Mouse (Mus musculus) adrenal gland, postnatal 36 days (tissue): ENCODE measurements at regions not wholly inside any gene's neighbourhood (a gene's known extent, or its start where the extent isn't known, plus 50 kb on each side); places are given as distances from the start of the nearest gene placed in this dataset.
A peak's percentile ranks its signal among the peaks of the same experiment; 100 is the strongest.

ENCODE experiments used
- DNase-seq, 2 experiments: peaks; one replicate each; pipeline ENCODE4 v3.0.0; 2021; ENCODE audit warnings: mixed read lengths in 1 of 2

- DNase-seq: peak; percentile 71 to 80
These were observed 234.1 kb downstream of the Foxo1 start for GRCm38 (mm10) chr3:52502223-52502622.

DNA sequence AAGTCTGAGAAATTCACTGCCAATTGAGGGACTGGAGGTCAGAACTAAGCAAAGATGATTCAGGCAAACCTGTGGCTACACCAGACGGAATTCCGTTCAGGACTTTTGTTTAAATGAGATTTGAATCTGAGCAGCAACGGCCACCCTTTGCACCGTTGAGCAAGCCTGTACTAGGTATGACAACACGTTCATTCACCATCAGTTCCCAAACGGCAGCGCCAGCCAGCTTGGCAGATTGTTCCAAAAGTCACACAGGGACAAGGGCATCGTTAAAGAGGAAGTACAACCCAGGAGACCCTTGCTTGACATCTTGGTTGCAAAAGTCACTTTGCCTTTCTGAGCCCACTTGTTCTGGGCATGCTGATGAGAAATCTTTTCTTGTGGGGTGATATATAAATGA, 233.5 kb downstream of the Foxo1 start:
- DNase-seq: peak; percentile 7 to 52

GRCm38 (mm10) chr3:52500026-52500425, 231.9 kb downstream of the Foxo1 start:
- no peak for DNase-seq

GRCm38 (mm10) chr3:52499581-52499980, 231.4 kb downstream of the Foxo1 start:
- DNase-seq: no peak

DNA sequence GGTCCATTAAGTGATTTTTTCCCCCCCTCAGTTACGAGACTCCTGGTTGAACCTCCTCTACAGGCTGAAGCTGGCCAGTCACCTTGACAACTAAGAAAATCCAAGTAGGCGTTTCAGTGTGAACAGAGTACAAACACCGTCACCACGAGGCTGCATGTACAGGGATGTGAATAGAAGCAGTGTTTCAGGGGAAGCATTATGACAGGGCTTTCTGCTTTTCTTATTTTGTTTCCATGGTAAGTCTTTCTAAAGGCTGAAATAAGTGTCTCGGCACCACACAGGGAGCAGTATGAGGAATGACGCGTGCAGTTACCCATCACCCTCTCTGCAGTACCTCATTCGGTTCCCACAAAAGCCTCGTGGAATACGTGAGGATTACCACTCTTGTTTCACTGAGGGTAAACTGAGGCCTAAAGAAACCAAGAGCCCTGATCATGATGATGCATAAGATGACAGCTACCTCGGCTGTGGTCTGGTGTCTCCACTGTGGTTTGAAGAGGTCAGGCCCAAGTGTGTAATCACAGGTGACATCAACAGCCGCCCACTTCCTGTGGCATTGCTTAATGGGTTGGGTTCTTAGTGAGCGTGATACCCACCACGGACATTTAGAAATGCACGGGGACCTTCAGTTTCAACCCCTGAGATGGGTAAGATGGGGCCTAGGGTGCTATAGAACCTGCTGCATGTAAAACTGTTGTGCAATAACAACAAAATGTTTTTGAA, 230.5 kb downstream of the Foxo1 start:
- DNase-seq: no peak

- DNase-seq: no peak
These were observed 228.8 kb downstream of the Foxo1 start for GRCm38 (mm10) chr3:52496965-52497364.

DNA sequence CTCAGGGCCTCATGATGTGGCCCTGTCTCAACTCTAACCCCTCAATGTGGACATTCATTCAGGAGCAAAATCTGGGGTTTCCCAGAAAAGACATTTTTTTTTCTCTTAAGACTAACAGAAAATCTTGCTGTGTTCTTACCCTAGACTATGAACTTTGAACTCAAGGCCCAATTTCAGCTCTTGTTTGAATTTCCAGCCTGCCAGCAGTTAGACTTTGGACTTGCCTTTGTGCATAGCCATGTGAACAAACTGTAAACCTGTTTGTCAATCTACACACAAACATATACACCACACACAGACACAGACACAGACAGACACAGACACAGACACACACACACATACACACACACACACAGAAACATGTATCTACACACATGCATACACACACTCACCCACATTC, 227.3 kb downstream of the Foxo1 start:
- DNase-seq: no peak

DNA sequence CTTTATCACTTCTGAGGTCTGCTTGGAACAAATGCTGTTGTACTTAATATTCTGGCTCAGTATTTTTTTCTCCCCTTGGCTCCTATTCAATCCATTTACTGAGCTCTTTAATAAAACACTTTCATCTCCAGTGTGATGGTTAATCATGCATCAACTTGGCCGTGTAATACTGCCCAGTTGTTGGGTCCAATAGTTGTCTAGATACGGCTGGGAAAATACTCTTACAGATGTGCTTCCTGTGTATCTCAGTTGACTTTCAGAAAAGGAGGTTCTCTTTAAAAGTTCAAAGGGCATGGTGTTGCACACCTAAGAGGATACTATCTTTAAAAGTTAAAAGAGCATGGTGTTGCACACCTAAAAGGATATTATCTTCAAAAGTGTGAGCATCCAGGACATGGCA, 226.8 kb downstream of the Foxo1 start:
- no peak for DNase-seq

DNA sequence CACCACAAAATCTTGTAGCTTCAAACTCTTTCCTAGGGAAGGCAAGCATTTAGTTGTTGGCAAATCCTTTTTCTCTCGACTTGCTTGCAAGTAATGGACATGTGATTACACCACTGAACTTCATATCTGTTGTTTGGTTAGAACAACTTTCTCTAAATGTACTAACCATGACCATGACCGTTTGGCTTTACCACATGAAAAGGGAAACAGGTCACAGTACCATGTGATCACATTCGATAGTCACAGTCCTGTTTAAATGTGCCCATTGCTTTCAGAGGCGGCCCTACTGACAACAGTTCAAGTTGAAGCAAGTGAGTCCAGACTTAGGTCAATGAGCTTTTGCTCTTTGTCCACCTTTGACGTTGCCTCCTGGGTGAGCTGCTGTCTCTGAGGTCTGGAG, 211.1 kb downstream of the Foxo1 start:
- no peak for DNase-seq

DNA sequence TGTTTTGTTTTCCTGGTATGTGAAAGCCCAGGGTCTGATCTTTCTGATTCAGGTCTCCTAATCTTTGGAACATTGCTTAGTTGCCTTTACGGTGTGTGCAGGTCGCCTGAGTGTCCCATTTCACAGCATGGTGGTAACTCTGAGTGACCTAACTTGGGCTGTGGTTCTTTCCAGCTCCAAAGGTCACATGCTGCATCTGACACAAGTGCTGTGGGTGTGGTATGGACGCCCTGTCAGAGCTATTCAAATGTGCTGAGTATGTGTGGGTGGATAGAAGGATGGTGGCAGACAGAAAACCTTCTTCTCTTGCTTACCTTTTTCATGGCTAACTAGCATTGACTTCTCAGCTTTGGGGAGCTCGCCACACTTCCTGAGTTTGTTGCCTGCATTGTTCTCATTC, 201.8 kb downstream of the Foxo1 start:
- no peak for DNase-seq

DNA sequence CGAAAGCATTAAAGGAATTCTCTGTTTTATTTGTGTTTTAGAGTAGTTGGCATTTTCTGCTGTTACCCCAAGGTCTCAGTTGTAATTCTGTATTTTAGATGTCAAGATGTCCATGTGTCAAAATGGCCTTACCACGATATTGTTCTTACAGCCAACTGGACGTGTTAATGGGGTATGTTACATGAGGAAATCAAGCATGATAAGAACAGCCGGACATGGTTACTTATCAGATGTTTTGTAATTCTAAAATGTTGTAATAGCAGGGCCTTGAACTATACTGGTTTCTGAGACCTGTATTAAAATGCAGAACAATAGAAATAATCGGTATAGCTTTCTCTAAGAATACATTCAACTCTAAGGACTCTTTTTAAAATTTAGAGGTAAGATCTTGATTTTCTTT, 201.3 kb downstream of the Foxo1 start:
- no peak for DNase-seq

GRCm38 (mm10) chr3:52468326-52468725, 200.2 kb downstream of the Foxo1 start:
- no peak for DNase-seq

- DNase-seq: no peak
These were observed 199.7 kb downstream of the Foxo1 start for GRCm38 (mm10) chr3:52467876-52468275.

- DNase-seq: no peak
These were observed 198.9 kb downstream of the Foxo1 start for GRCm38 (mm10) chr3:52466984-52467565.

DNA sequence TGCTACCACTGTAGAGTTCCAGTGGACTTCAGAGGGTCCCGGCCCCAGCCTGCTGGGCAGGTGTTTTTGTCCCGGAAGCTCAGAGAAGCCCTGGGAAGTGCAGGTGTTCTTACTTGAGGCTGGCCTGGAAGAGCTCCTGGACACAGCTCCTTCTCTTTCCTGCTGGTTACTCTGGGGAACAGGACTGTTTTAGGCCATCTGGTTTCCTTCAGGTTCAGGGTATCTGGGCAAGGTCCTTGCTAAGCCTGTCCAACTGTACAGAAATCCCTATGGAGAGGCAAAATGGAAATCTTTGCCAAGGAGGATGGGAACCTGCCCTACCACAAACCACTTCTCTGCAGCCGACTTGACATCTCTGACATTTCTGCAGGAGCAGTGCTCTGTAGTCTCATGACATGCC, 198.4 kb downstream of the Foxo1 start:
- DNase-seq: no peak

GRCm38 (mm10) chr3:52463911-52464310, 195.8 kb downstream of the Foxo1 start:
- DNase-seq: peak in 1 of 2 experiments; percentile 9

- DNase-seq: no peak
These were observed 186.8 kb downstream of the Foxo1 start for GRCm38 (mm10) chr3:52454955-52455354.

DNA sequence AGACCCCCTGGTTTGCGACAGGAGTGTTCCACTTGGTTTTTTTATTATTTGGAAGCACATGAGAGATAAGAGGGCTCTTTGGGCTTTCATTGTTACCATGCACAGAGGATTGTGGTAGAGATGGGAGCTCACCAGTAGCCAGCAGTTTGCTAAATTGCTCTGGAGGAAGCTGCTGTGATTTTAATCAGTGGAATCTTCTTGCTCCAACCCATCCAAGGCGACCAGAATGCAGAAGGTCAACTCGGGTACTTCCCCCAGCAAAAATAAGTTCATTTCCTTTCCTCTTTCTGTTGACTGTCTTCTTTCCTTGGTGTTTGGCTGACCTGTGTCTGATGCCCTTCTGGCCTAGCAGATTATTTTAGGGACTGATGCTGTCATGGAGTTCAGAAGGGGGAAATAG, 184.9 kb downstream of the Foxo1 start:
- DNase-seq: no peak

GRCm38 (mm10) chr3:52452345-52452744, 184.2 kb downstream of the Foxo1 start:
- peak; percentile 57 to 74 for DNase-seq

DNA sequence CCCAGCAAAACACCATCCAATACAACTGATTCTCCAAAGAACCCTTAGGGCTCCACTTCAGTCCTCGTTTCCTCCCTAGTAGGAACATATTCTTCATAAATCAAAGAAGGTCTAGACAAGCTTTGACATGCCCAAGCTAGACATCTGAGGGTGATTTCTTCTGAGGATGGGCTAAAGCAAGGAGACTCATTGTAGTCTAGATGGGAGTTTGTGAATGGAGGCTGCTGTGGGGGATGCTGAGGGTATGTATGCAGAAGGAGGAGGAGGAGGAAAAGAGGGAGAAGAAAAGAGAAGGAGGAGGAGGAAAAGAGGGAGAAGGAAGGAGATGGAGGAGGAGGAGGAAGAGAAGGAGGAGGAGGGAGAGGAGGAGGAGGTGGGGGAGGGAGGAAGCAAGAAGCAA, 178.9 kb downstream of the Foxo1 start:
- no peak for DNase-seq

GRCm38 (mm10) chr3:52446500-52446899, 178.4 kb downstream of the Foxo1 start:
- DNase-seq: no peak

GRCm38 (mm10) chr3:52444420-52445119, 176.4 kb downstream of the Foxo1 start:
- DNase-seq: no peak

- DNase-seq: peak; percentile 43 to 55
These were observed 175.7 kb downstream of the Foxo1 start for GRCm38 (mm10) chr3:52443856-52444255.
